Mouse (Mus musculus) neural tube, embryonic 11.5 days (tissue): Measurements from ENCODE around the gene Cops3. TPM values are rescaled to one million over a fixed set of nuclear protein-coding genes. Genes with fewer than 3 reads are reported as not detected.
A peak's percentile ranks its signal among the peaks of the same experiment; 100 is the strongest.
"Not testable (repeated sequence)": the region's sequence is repeated elsewhere in the genome, so short reads cannot be mapped to it uniquely, and the experiment has no call there.

Experiments
- ATAC-seq: fragments of 200-750 bp; cut with Nextera tagmentation; 2 replicates; pipeline ENCODE4 v1.8.0; 2017; ENCODE audit warnings: moderate number of reproducible peaks, mild to moderate bottlenecking, moderate TSS enrichment, moderate library complexity; ENCODE audit not compliant: insufficient read depth, low FRiP score, low TSS enrichment
- DNase-seq: peaks from one replicate; pipeline ENCODE4 v3.0.0-alpha.2; 2015; ENCODE audit warnings: low spot score
- H3K27ac ChIP-seq: fragments of 300-500 bp; sonication (generic); 2 replicates; pipeline ENCODE4 v1.5.1; 2014; ENCODE audit warnings: low read depth, mild to moderate bottlenecking, low read length
- H3K27me3 ChIP-seq: fragments of 300-500 bp; sonication (generic); 2 replicates; pipeline ENCODE4 v1.6.1; 2014; ENCODE audit warnings: mild to moderate bottlenecking, low read length, mixed read lengths; ENCODE audit not compliant: control insufficient read depth, insufficient read depth
- H3K36me3 ChIP-seq: fragments of 300-500 bp; sonication (generic); 2 replicates; pipeline ENCODE4 v1.6.1; 2014; ENCODE audit warnings: mild to moderate bottlenecking, low read length, moderate library complexity, mixed read lengths; ENCODE audit not compliant: control insufficient read depth, insufficient read depth
- H3K4me1 ChIP-seq: fragments of 300-500 bp; sonication (generic); 2 replicates; pipeline ENCODE4 v1.6.1; 2014; ENCODE audit warnings: low read length, mixed read lengths; ENCODE audit not compliant: control insufficient read depth, insufficient read depth
- H3K4me2 ChIP-seq: fragments of 300-500 bp; sonication (generic); 2 replicates; pipeline ENCODE4 v1.6.1; 2014; ENCODE audit warnings: low read depth, mild to moderate bottlenecking, moderate library complexity
- H3K4me3 ChIP-seq: fragments of 300-500 bp; sonication (generic); 2 replicates; pipeline ENCODE4 v1.5.1; 2014; ENCODE audit warnings: low read depth, low read length
- H3K9ac ChIP-seq: fragments of 300-500 bp; sonication (generic); 2 replicates; pipeline ENCODE4 v1.6.1; 2014; ENCODE audit warnings: mild to moderate bottlenecking, low read length
- H3K9me3 ChIP-seq: fragments of 300-500 bp; sonication (generic); 2 replicates; pipeline ENCODE4 v1.6.1; 2016; ENCODE audit warnings: low read length; ENCODE audit not compliant: control insufficient read depth
- WGBS: fragments of 180-500 bp; shearing (Covaris S2); extraction: QIAGEN DNeasy Blood & Tissue Kit; methylation state at CpG from one replicate; pipeline ENCODE4 v1.1.7; 2014; 5-methylcytosine and 5-hydroxymethylcytosine counted together
- polyA plus RNA-seq: library from polyadenylated mRNA; unstranded; fragments of >200 nt; fragmentation: Nextera tagmentation; extraction: Ambion mirVana; gene quantifications from 2 replicates; pipeline ENCODE4 v1.2.1, GENCODE M21; 2014

Cops3 gene
- polyA plus RNA-seq, 1 experiment from 2014 or later = 247 TPM

GRCm38 (mm10) chr11:59852865-59853264, 13.2 kb upstream of the Cops3 start:
- Histone ChIP-seq H3K9ac (no peak overlapping the region), H3K4me1 (no peaks in the 10 kb centered on the region), H3K36me3 (no peaks in the 10 kb centered on the region; the same call in 1 of the 2 replicates), H3K4me3 (no peak overlapping the region), H3K9me3 (no peaks in the 10 kb centered on the region), H3K27ac (no peak overlapping the region), H3K4me2 (no peak overlapping the region), H3K27me3 (no peaks in the 10 kb centered on the region)
- DNase-seq (no peak), ATAC-seq (no peak)
- 77% methylated on average over 3 of the region's 3 CpGs for WGBS

- Histone ChIP-seq H3K4me1 (no peaks in the 10 kb centered on the region), H3K9ac (peak overlapping the region; percentile 91), H3K4me2 (peak overlapping the region; percentile 78), H3K9me3 (no peaks in the 10 kb centered on the region), H3K36me3 (no peaks in the 10 kb centered on the region; the same call in 1 of the 2 replicates), H3K27ac (peak overlapping the region; percentile 81), H3K4me3 (peak overlapping the region; percentile 78), H3K27me3 (no peaks in the 10 kb centered on the region)
- ATAC-seq = peak; percentile 76
- DNase-seq = peak; percentile 81
- under 1% methylated on average over 53 of the region's 69 CpGs for WGBS
Observed at GRCm38 (mm10) chr11:59847891-59848884, 8.6 kb upstream of the Cops3 start.

GRCm38 (mm10) chr11:59847131-59847530, 7.5 kb upstream of the Cops3 start:
- ATAC-seq = no peak
- peak overlapping the region; percentile 78; the same call in 1 of the 2 replicates for H3K4me3 ChIP-seq

GRCm38 (mm10) chr11:59846311-59846710, 6.7 kb upstream of the Cops3 start:
- Histone ChIP-seq H3K27me3 (no peaks in the 10 kb centered on the region), H3K36me3 (no peaks in the 10 kb centered on the region; the same call in 1 of the 2 replicates), H3K27ac (no peak overlapping the region), H3K9me3 (no peaks in the 10 kb centered on the region), H3K9ac (no peak overlapping the region), H3K4me2 (no peak overlapping the region), H3K4me1 (no peaks in the 10 kb centered on the region), H3K4me3 (no peak overlapping the region)
- 98% methylated on average over 11 of the region's 11 CpGs for WGBS
- ATAC-seq (no peak), DNase-seq (no peak)

More at GRCm38 (mm10) chr11:59847131-59847530, 7.5 kb upstream of the Cops3 start:
- Histone ChIP-seq H3K4me1 (no peaks in the 10 kb centered on the region), H3K9ac (no peak overlapping the region), H3K9me3 (no peaks in the 10 kb centered on the region), H3K27me3 (no peaks in the 10 kb centered on the region), H3K36me3 (no peaks in the 10 kb centered on the region; the same call in 1 of the 2 replicates), H3K4me2 (no peak overlapping the region), H3K27ac (no peak overlapping the region)
- WGBS = 19% methylated on average over 2 of the region's 2 CpGs
- peak; percentile 55 for DNase-seq

- Histone ChIP-seq H3K9ac (peak within 1 kb of the TSS; percentile 96), H3K4me2 (peak within 1 kb of the TSS; percentile 64), H3K4me1 (peaks cover 13% of the 10 kb centered on the region; the same call in 1 of the 2 replicates), H3K27me3 (no peaks in the 10 kb centered on the region), H3K9me3 (no peaks in the 10 kb centered on the region), H3K36me3 (peaks cover 2% of the 10 kb centered on the region; the same call in 1 of the 2 replicates), H3K4me3 (peak within 1 kb of the TSS; percentile 92), H3K27ac (peak within 1 kb of the TSS; percentile 92)
- WGBS = under 1% methylated on average over 24 of the region's 24 CpGs
- peak; percentile 97 for ATAC-seq
- DNase-seq = peak; percentile 93
Observed at GRCm38 (mm10) chr11:59839008-59839458, 605 bp downstream of the Cops3 start, which contains the start of gene Nt5m. Gene Nt5m (plus strand): TSS chr11:59839447.

- no peak for DNase-seq
- Histone ChIP-seq H3K4me3 (peak overlapping the region; percentile 92), H3K27ac (no peak overlapping the region), H3K9me3 (no peaks in the 10 kb centered on the region), H3K4me1 (peaks cover 13% of the 10 kb centered on the region; the same call in 1 of the 2 replicates), H3K4me2 (peak overlapping the region; percentile 64), H3K36me3 (peaks cover 2% of the 10 kb centered on the region; the same call in 1 of the 2 replicates), H3K27me3 (no peaks in the 10 kb centered on the region), H3K9ac (peak overlapping the region; percentile 96)
- no peak for ATAC-seq
- 71% methylated on average over 4 of the region's 4 CpGs for WGBS
Observed at GRCm38 (mm10) chr11:59838426-59838825, 1.2 kb downstream of the Cops3 start.

GRCm38 (mm10) chr11:59837789-59838188, 1.8 kb downstream of the Cops3 start:
- not testable (repeated sequence) for H3K4me2 ChIP-seq, H3K4me3 ChIP-seq, H3K36me3 ChIP-seq, H3K27ac ChIP-seq, H3K27me3 ChIP-seq, DNase-seq, ATAC-seq, H3K9me3 ChIP-seq, H3K9ac ChIP-seq
- no CpG with 5 or more reads among the region's 1 CpGs for WGBS
- H3K4me1 ChIP-seq = peaks cover 13% of the 10 kb centered on the region; the same call in 1 of the 2 replicates

- ATAC-seq (no peak), DNase-seq (no peak)
- H3K36me3 ChIP-seq = peaks cover 25% of the 10 kb centered on the region
- H3K4me2 ChIP-seq = no peak overlapping the region
- no peaks in the 10 kb centered on the region for H3K9me3 ChIP-seq
- no peaks in the 10 kb centered on the region for H3K27me3 ChIP-seq
- H3K4me1 ChIP-seq = no peaks in the 10 kb centered on the region
- H3K9ac ChIP-seq = no peak overlapping the region
- H3K4me3 ChIP-seq = no peak overlapping the region
- 90% methylated on average over 3 of the region's 3 CpGs for WGBS
- no peak overlapping the region for H3K27ac ChIP-seq
Observed at GRCm38 (mm10) chr11:59821625-59822024, 18.0 kb downstream of the Cops3 start.
